Mouse (Mus musculus): ENCODE results near the gene Mpp6.

Gene Mpp6

DNA sequence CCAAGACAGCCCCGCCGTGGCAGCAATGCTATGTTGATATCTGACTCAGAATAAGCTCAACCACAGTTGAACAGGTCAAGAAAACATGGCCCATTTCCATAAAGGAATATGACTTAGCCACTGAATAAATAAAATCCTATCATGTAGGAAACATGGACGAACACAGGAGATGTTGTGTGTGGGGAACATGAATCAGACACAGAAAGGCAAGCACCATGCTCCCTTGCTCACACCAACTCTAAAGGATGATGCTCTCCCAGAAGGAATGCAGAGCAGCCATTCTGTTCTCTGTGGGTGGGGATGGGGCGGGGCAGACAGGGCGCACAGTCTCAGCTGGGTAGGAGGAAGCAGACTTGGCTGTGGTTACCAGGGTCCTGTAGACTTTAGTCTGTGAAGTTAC lies 115.2 kb downstream of the Mpp6 start:
- no peak for DNase-seq (ENCODE audit: low read depth)

DNA sequence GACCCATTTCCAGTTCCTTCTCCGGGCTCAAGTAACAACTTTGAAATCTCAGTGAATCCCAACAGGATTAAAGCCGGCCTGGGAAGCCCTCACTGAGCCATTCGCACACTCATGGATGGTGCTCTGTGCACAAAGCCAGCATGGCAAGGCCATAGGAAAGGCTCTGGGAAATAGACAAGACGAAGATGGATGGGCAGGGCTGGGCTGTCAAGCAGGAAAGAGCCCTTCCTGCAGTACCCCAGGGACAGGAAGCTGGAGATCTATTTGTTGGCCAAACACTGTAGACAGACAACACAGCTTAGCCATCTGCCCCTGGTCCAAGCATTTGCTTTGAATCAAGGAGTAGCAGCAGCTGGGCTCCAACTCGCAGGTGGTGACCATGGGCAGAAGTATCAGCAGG lies 118.1 kb downstream of the Mpp6 start:
- DNase-seq (ENCODE audit: low read depth), result no peak

DNA sequence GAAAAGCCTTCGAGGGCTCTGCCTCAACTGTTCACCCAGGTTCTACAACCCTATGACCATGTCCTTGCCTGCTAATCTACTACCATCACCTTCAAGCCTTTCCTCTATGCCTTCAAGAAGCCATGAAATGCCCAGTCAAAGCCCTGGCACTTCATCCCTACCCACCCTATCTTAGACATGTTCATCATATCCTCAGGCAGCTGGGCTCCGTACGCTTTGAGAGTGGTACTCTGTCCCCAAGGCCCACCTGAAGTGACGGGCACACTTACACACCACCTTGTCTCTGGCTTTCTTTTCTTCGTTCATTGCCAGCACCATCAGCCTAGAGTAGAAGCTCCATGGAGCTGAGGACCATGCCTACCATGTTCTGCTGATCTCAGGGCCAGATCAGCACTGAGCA lies 121.2 kb downstream of the Mpp6 start:
- no peak for DNase-seq (ENCODE audit: low read depth)

DNA sequence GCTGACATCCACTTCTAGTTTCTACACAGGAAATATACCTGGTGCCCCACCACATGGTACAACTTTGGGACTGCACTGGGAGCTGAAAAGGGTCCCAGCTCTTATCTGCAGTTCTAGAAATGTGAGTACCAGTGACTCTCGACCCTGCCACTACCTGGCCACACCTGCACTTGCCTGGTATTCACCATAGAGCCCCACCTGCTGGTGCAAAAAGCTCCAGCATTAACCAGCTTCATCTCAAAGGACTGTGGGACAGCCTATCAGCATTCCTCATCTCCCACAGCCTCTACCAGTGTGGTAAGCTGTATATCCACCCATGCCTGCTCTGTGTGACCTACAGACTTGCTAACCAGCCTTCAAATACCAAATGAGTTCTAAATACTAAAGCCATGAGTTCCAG lies 122.9 kb downstream of the Mpp6 start:
- DNase-seq (ENCODE audit: low read depth), result no peak

DNA sequence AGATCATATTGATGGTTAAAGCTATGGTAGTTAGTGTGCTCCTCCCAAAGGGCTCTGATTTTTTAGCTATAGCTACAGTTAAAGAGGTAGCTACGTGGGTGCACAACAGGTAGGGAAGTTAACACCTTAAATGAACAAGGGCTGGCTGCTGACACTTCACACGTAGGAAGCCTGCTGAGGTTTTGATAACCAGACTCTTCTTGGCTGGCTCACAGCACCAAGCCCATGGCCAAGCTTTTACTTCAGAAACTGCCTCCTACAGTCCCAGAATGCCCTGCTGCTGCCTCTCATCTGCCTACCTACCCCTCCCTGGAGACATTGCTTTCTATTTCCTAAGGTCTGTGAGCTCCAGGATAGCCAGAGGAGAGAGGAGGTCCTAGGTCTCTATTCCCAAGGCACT lies 127.9 kb downstream of the Mpp6 start:
- no peak for DNase-seq (ENCODE audit: low read depth)

DNA sequence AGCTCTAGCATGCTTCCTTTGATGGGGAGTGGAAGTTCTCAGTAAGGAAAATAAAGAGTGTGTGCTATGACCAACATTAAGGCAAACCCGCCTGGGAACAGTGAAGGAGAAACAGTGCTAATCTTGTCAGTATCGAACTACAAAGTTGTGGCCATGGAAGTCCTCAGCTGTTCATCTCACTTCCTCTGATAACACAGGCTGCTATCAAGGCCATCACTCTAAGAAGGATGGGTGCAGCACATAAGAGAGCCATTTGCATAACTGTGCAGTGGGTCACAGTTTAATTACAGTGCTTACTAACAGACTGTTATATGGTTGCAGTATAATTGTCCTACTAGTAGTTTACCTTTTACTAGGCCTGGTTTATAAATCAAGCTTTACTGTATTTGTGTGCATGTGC lies 129.9 kb downstream of the Mpp6 start:
- no peak for DNase-seq (ENCODE audit: low read depth)

DNA sequence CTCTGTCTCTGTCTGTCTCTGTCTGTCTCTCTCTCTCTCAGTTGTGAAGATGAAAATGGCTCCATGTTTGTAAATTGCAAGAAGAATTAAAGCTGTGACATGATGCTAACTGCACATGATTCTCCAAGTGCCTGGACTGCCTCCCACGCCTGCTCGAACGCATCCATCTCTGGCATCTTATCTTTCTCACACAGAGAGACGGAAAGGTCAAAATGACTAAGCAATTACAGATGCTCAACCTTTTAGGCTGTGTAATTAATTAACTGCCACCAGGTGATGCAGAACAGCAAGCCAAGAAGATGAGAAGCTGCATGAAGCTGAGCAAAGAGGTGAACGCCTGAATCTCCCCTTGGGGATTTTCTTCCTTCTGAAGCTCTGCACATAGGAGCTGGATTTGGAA lies 130.4 kb downstream of the Mpp6 start:
- DNase-seq (ENCODE audit: low read depth), result no peak

DNA sequence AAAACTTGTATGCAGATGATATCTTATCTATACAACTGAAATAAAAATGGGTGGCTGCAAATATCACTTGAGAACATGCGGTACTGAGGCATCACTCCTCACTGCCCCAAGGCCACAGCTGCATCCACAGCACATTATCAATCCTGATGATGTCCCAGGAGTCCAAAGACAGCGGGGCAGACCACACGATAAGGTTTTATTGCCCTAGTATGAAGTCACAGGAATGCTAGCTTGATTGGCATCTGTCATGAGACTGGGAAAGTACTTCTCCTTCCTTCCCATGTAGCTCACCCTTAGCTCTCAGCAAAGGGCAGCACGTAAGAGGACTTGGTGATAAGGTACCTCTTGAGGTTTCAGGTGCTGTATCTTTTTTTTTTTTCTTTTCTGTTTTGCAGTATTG lies 134.1 kb downstream of the Mpp6 start:
- no peak for DNase-seq (ENCODE audit: low read depth)

DNA sequence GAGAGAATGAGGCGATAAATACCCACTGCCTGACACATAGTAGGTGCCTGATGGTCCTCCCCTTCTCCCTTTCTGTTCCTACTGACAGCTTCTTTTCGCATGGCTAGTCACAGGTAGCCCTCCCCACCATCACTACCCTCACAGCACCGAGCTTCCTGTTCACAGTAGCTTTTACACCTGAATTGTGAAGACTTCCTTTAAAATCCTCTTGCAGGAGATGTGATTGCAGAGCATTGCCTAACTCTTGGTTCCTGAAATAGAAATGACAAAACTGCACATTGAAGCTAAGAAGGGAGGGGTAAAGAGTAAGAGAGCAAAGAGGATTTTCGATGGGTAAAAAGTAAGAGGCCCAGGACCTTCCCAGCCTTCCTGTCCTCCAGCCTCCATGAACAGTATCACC lies 134.9 kb downstream of the Mpp6 start:
- no peak for DNase-seq (ENCODE audit: low read depth)

DNA sequence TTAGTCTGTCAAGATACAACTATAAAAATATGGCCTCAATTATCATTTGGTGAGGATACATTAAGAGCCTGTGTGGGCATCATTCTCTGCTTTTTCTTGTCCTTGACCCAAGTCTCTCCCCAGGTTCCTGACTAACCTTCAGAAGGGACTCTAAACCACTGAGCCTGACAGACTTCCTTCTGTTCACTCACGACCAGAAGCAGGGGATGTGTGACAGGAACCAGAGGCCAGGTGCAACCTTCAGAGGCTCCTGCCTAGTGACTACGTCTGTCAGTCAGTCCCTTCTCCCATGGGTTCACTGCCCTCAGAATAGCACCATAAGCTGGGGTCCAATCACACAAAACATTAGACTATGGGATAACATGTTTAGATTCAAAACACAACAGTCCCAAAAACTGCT lies 137.3 kb downstream of the Mpp6 start:
- DNase-seq (ENCODE audit: low read depth), result no peak

DNA sequence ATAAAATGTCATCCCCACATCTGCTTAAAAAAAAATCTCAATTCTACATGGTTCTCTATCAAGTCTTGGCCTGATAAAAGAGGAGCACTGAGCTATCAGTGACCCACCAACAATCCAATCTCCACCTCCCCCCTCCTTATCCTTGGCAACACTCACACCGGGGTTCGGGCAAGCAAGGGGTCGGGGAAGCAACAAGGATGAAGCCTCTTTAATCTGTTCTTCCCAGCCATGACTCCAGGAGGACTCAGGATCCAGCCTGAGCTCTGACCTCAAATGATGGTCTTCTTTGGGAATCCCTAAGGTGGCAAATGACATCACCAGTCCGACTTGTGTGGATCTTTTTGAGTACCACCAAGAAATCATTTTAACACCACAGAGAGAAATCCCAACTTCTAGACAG lies 137.8 kb downstream of the Mpp6 start:
- no peak for DNase-seq (ENCODE audit: low read depth)

Measured in c-Kit-positive CD71-negative TER-119-negative erythroid progenitor cells, embryonic 14.5 days (primary cell).